Comparison of ENCODE assay signal across 9 mouse cellular contexts in the genomic region with DNA sequence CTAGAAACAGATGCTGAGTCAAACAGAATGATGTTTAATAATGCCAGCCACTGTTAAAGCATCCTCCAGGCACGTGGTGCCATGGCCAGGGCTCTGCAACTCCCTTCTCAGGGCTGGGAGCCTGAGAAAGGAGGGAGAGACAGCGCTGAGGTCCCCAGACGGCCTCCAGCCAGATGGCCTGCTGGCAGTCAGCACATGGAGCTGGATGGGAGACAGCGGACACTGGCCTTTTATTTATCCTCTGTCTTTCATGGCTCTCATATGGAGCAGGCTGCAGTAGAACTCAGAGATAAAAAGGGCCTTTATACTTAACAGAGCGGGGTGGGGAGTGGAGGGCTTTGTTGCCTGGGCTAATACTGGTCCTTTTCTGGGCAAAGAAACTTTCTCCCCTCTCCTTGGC. TPM values are rescaled to one million over a fixed set of nuclear protein-coding genes. Genes with fewer than 3 reads are reported as not detected.
A peak's percentile ranks its signal among the peaks of the same experiment; 100 is the strongest.
DNase-seq lines count a peak whose midpoint lies in the region; ATAC-seq and TF ChIP-seq lines count a peak whose summit lies in the region.
"Had no signal": no experiment of that assay in that cellular context is flagged by ENCODE, and none has a peak within 500 bp of the region (broad histone marks: within the 10 kb centered on the region; RNA-seq: fewer than 3 reads in every experiment).

No protein-coding gene starts in this region.

- H3K36me3 ChIP-seq in kidney, embryonic 15.5 days, result peaks cover 59% of the 10 kb centered on the region
- H3K36me3 ChIP-seq in hindbrain, embryonic 16.5 days (ENCODE audit: control insufficient read depth, insufficient read depth, low read length), result no peaks in the 10 kb centered on the region

- no peak overlapping the region for H3K4me2 ChIP-seq in kidney, embryonic 15.5 days
- no peak overlapping the region for H3K4me2 ChIP-seq in hindbrain, embryonic 16.5 days (ENCODE audit: low read length)

- no peak overlapping the region for H3K4me3 ChIP-seq in kidney, embryonic 15.5 days (replicated peaks)
- H3K4me3 ChIP-seq in gastrocnemius, adult 2 months, result no peak overlapping the region
- no peak overlapping the region for H3K4me3 ChIP-seq in hindbrain, embryonic 16.5 days (ENCODE audit: low read length)

- H3K27ac ChIP-seq in kidney, embryonic 15.5 days, result no peak overlapping the region
- H3K27ac ChIP-seq in gastrocnemius, adult 2 months, result peak overlapping the region; percentile 64
- no peak overlapping the region for H3K27ac ChIP-seq in hindbrain, embryonic 16.5 days (ENCODE audit: low read depth, low read length)

- DNase-seq in kidney, adult 9 months, result no peak
- peak; percentile 41 for DNase-seq in cerebellum, adult 11-12 months
- peak; percentile 78 for DNase-seq in gastrocnemius, adult 2 months
- DNase-seq in lung, postnatal 4 days, result peak; percentile 41 to 81
- DNase-seq in B cell, adult 2 months, result no peak

- no peaks in the 10 kb centered on the region for H3K27me3 ChIP-seq in kidney, embryonic 15.5 days
- no peaks in the 10 kb centered on the region for H3K27me3 ChIP-seq in hindbrain, embryonic 16.5 days (replicated peaks; ENCODE audit: control insufficient read depth, insufficient read depth, low read length)
- H3K27me3 ChIP-seq: CH12.LX had no signal

- 59% methylated on average over 5 of the region's 5 CpGs for WGBS in kidney, embryonic 15.5 days
- WGBS in hindbrain, embryonic 16.5 days, result 27% methylated on average over 5 of the region's 5 CpGs

- 0 out of 2 replicates have a peak, but pooled peaks have one; percentile 34 for ATAC-seq in kidney, embryonic 15.5 days (replicated peaks; ENCODE audit: low FRiP score)
- ATAC-seq in hindbrain, embryonic 16.5 days, result peak; percentile 96
- ATAC-seq in monocyte, adult 5-6 weeks (replicated peaks; ENCODE audit: insufficient number of reproducible peaks, low FRiP score, low TSS enrichment, poor library complexity, severe bottlenecking), result no peak

- H3K9ac ChIP-seq in kidney, embryonic 15.5 days, result no peak overlapping the region
- H3K9ac ChIP-seq in hindbrain, embryonic 16.5 days (ENCODE audit: low read depth, low read length), result no peak overlapping the region

- no peak for TF ChIP-seq CTCF in gastrocnemius, adult 2 months (IDR thresholded peaks at IDR 0.05)

- H3K4me1 ChIP-seq in kidney, embryonic 15.5 days, result 0 out of 2 replicates have a peak, but pooled peaks cover 4% of the 10 kb centered on the region
- H3K4me1 ChIP-seq in hindbrain, embryonic 16.5 days (ENCODE audit: control insufficient read depth, insufficient read depth, low read depth, low read length), result no peaks in the 10 kb centered on the region; the same call in 1 of the 2 replicates

- intact Hi-C loops in gastrocnemius, adult 2 months (cut with DNase I), result no loop called here

- H3K9me3 ChIP-seq in kidney, embryonic 15.5 days (replicated peaks), result no peaks in the 10 kb centered on the region
- H3K9me3 ChIP-seq in hindbrain, embryonic 16.5 days (ENCODE audit: control insufficient read depth, low read length), result no peaks in the 10 kb centered on the region

RNA-seq across cellular contexts. Expression of a gene that starts 43.7 kb away (rescaled TPM):
- polyA plus RNA-seq in kidney, embryonic 15.5 days (2015; fragmentation: Nextera tagmentation; extraction: Ambion mirVana), result 87.0 and 104 TPM in 2 replicates
- total RNA-seq in gastrocnemius, adult 2 months (2021), result 10 to 100 TPM; 37.3 to 49.2 TPM
- 63.8 and 78.5 TPM in 2 replicates for polyA plus RNA-seq in hindbrain, embryonic 16.5 days (2015; fragmentation: Nextera tagmentation; extraction: Ambion mirVana)
- total RNA-seq in monocyte, adult 5-6 weeks (2017), result 1.8 to 8.3 TPM (median 3.0 TPM) in 3 replicates

Comparison
In these comparisons a context has a peak if more than half of its experiments do, and no peak if none do; other contexts are left out.
1. DNase-seq: peak in cerebellum, adult 11-12 months (single experiment), gastrocnemius, adult 2 months (single experiment) and lung, postnatal 4 days (2 of 2); none in kidney, adult 9 months (single experiment) and B cell, adult 2 months (0 of 2).